9 mouse cellular contexts compared by ENCODE assay signal in the genomic region with DNA sequence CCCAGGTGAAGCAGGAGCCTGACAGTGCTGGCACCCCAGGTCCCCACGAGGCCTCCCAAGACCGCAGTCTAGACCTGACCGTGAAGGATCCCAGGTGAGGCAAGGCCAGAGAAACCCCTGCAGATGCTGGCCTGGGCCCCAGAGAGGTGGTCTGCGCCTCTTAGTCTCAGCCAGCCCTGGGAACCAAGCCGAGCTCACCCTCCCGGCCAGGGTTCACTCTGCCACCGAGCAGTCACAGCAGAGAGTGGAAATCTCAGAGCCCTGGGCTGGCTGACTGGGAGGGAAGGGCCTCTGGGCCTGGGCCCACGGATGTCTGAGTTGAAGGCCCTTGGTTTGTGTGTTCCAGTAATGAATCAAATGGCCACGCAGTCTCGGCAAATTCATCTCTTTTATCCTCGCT.
DNase-seq lines count a peak whose midpoint lies in the region; ATAC-seq and TF ChIP-seq lines count a peak whose summit lies in the region.
"Had no signal": no experiment of that assay in that cellular context is flagged by ENCODE, and none has a peak within 500 bp of the region (broad histone marks: within the 10 kb centered on the region; RNA-seq: fewer than 3 reads in every experiment).

No protein-coding gene starts in this region.

- no peaks in the 10 kb centered on the region for H3K9me3 ChIP-seq in lung, postnatal 0 days (ENCODE audit: low read length)
- H3K9me3 ChIP-seq in liver, postnatal 0 days (ENCODE audit: low read length) = no peaks in the 10 kb centered on the region
- no peaks in the 10 kb centered on the region for H3K9me3 ChIP-seq in stomach, embryonic 16.5 days (replicated peaks; ENCODE audit: control insufficient read depth, low read length)

- 57% methylated on average over 11 of the region's 11 CpGs for whole genome bisulfite sequencing in lung, postnatal 0 days
- WGBS in lung, adult 2 months = 62% methylated on average over 11 of the region's 11 CpGs
- 45% methylated on average over 11 of the region's 11 CpGs for WGBS in liver, postnatal 0 days (ENCODE audit: insufficient replicate concordance)
- 44% methylated on average over 11 of the region's 11 CpGs for WGBS in stomach, embryonic 16.5 days

- H3K4me3 ChIP-seq in lung, postnatal 0 days (ENCODE audit: low read depth, low read length) = no peak overlapping the region
- H3K4me3 ChIP-seq in lung, adult 2 months (replicated peaks; ENCODE audit: extremely low read depth, low read depth, low read length) = no peak overlapping the region
- H3K4me3 ChIP-seq in liver, postnatal 0 days (ENCODE audit: low read depth, low read length) = peak overlapping the region; percentile 32
- peak overlapping the region; percentile 13 for H3K4me3 ChIP-seq in stomach, embryonic 16.5 days (replicated peaks; ENCODE audit: low read length)

- H3K36me3 ChIP-seq in lung, postnatal 0 days (ENCODE audit: insufficient read depth, low read length) = peaks cover 14% of the 10 kb centered on the region
- H3K36me3 ChIP-seq in liver, postnatal 0 days (replicated peaks; ENCODE audit: insufficient read depth, low read length) = no peaks in the 10 kb centered on the region
- 0 out of 2 replicates have a peak, but pooled peaks cover 5% of the 10 kb centered on the region for H3K36me3 ChIP-seq in stomach, embryonic 16.5 days (ENCODE audit: control insufficient read depth, insufficient read depth, low read length)

- no peaks in the 10 kb centered on the region for H3K27me3 ChIP-seq in lung, postnatal 0 days (replicated peaks; ENCODE audit: insufficient read depth, low read length)
- H3K27me3 ChIP-seq in liver, postnatal 0 days (ENCODE audit: insufficient read depth, low read length) = no peaks in the 10 kb centered on the region
- H3K27me3 ChIP-seq in stomach, embryonic 16.5 days (ENCODE audit: control insufficient read depth, insufficient read depth, low read length) = no peaks in the 10 kb centered on the region

- H3K9ac ChIP-seq in lung, postnatal 0 days (replicated peaks; ENCODE audit: low read depth) = no peak overlapping the region
- H3K9ac ChIP-seq in liver, postnatal 0 days (replicated peaks) = peak overlapping the region; percentile 42
- peak overlapping the region; percentile 53 for H3K9ac ChIP-seq in stomach, embryonic 16.5 days (ENCODE audit: low read length)

- TF ChIP-seq CTCF in lung, postnatal 0 days (IDR thresholded peaks at IDR 0.05) = no peak
- no peak for TF ChIP-seq CTCF in lung, adult 2 months (IDR thresholded peaks at IDR 0.05; ENCODE audit: insufficient read depth, low read length)
- no peak for TF ChIP-seq CTCF in liver, postnatal 0 days (IDR thresholded peaks at IDR 0.05; ENCODE audit: low read depth)

- ATAC-seq in lung, postnatal 0 days = no peak
- peak; percentile 10; the same call in 1 of the 2 replicates for ATAC-seq in liver, postnatal 0 days
- no peak for ATAC-seq in stomach, embryonic 16.5 days (ENCODE audit: insufficient read depth, low FRiP score)
- no peak for ATAC-seq in erythroblast, adult 5-6 weeks (replicated peaks; ENCODE audit: low FRiP score, poor library complexity, severe bottlenecking)

- no peaks in the 10 kb centered on the region; the same call in 1 of the 2 replicates for H3K4me1 ChIP-seq in lung, postnatal 0 days (ENCODE audit: insufficient read depth, low read depth, low read length)
- peaks cover 19% of the 10 kb centered on the region for H3K4me1 ChIP-seq in lung, adult 2 months (ENCODE audit: control insufficient read depth, insufficient read depth, low read length)
- H3K4me1 ChIP-seq in liver, postnatal 0 days (ENCODE audit: insufficient read depth) = peaks cover 17% of the 10 kb centered on the region
- peaks cover 26% of the 10 kb centered on the region for H3K4me1 ChIP-seq in stomach, embryonic 16.5 days (ENCODE audit: control insufficient read depth, insufficient read depth, low read length)

- DNase-seq in adrenal gland, postnatal 14 days = peak; percentile 44
- no peak for DNase-seq in adrenal gland, adult 18-20 months (ENCODE audit: low spot score in 2 of 2)
- no peak for DNase-seq in lung, postnatal 0 days (ENCODE audit: low spot score)
- DNase-seq in lung, adult 2 months = no peak
- no peak for DNase-seq in liver, postnatal 0 days
- no peak for DNase-seq in layer of hippocampus, adult 18-20 months (ENCODE audit: low spot score in 2 of 2)
- DNase-seq: cerebellum, postnatal 36 days had no signal

- no peak for TF ChIP-seq EP300 in lung, postnatal 0 days (IDR thresholded peaks at IDR 0.05)
- no peak for TF ChIP-seq EP300 in liver, postnatal 0 days (IDR thresholded peaks at IDR 0.05; ENCODE audit: low read depth)

- peak overlapping the region; percentile 44 for H3K4me2 ChIP-seq in lung, postnatal 0 days (replicated peaks; ENCODE audit: low read depth, low read length)
- peak overlapping the region; percentile 51 for H3K4me2 ChIP-seq in liver, postnatal 0 days (ENCODE audit: low read depth, low read length)
- H3K4me2 ChIP-seq in stomach, embryonic 16.5 days (ENCODE audit: low read depth, low read length) = peak overlapping the region; percentile 38; the same call in 1 of the 2 replicates

- H3K27ac ChIP-seq in lung, postnatal 0 days (ENCODE audit: low read length) = peak overlapping the region; percentile 57
- peak overlapping the region; percentile 67 for H3K27ac ChIP-seq in liver, postnatal 0 days (ENCODE audit: low read depth)
- peak overlapping the region; percentile 71 for H3K27ac ChIP-seq in stomach, embryonic 16.5 days (ENCODE audit: low read length)

- no peak for TF ChIP-seq POLR2A in lung, adult 2 months (IDR thresholded peaks at IDR 0.05; ENCODE audit: borderline replicate concordance, extremely low read depth, low read depth, low read length)

Comparison
In these comparisons a context has a peak if more than half of its experiments do, and no peak if none do; other contexts are left out.
1. H3K4me3 ChIP-seq: peak in liver, postnatal 0 days (single experiment) and stomach, embryonic 16.5 days (single experiment); none in lung, postnatal 0 days (single experiment) and lung, adult 2 months (single experiment).
2. Peak in every context shown above with its lines, with median percentiles within 50 percentile points of each other: H3K27ac ChIP-seq and H3K4me2 ChIP-seq.